Mouse (Mus musculus) left cerebral cortex, adult 2 months (tissue): ENCODE data around the gene Zfhx3. TPM values are rescaled to one million over a fixed set of nuclear protein-coding genes. Genes with fewer than 3 reads are reported as not detected.

Source experiments
- DNase-seq, 2 experiments: peaks; one replicate each; pipeline ENCODE4 v3.0.0; 2021 to 2022; ENCODE audit warnings: low spot score in 2 of 2, mixed read lengths in 1 of 2; ENCODE audit errors: extremely low spot score in 1 of 2
- H3K27ac ChIP-seq: fragments of 200-600 bp; 2 replicates; pipeline ENCODE4 v1.8.1; 2022
- H3K4me3 ChIP-seq: fragments of 200-600 bp; 2 replicates; pipeline ENCODE4 v1.8.1; 2022
- CTCF ChIP-seq: fragments of 200-600 bp; IDR thresholded peaks from 2 replicates; pipeline ENCODE4 v1.8.1; 2022; ENCODE audit warnings: antibody characterized with exemption, mild to moderate bottlenecking, moderate library complexity
- intact Hi-C: fragments of 180-260 bp; cut with DNase I; formaldehyde crosslinking; loops from one replicate; pipeline ENCODE4 v1.15.1; 2025
- microRNA-seq, 2 experiments: library from miRNA; unstranded; fragments of <30 nt; microRNA quantifications; one replicate each; pipeline ENCODE4 v1.2.0; 2021
- total RNA-seq, 2 experiments: library from RNA; stranded (reverse); gene quantifications; 2 replicates each; pipeline ENCODE4 v1.2.3; 2021

The Zfhx3 gene
- total RNA-seq, 2 experiments from 2014 or later, result 5.0 to 5.1 TPM

GRCm38 (mm10) chr8:108993718-108994117, 1051.3 kb downstream of the Zfhx3 start:
- Histone ChIP-seq H3K27ac (no peak overlapping the region), H3K4me3 (no peak overlapping the region)
- no peak for DNase-seq
- intact Hi-C loops, result no loop called here
- TF ChIP-seq CTCF, result no peak

GRCm38 (mm10) chr8:108994187-108994586, 1051.7 kb downstream of the Zfhx3 start:
- TF ChIP-seq CTCF, result no peak

GRCm38 (mm10) chr8:108994880-108995279, 1052.4 kb downstream of the Zfhx3 start:
- Histone ChIP-seq H3K27ac (no peak overlapping the region), H3K4me3 (no peak overlapping the region)
- no peak for DNase-seq
- intact Hi-C loops, result no loop called here
- TF ChIP-seq CTCF, result no peak

More at GRCm38 (mm10) chr8:108994187-108994586, 1051.7 kb downstream of the Zfhx3 start:
- intact Hi-C loops, result no loop called here
- Histone ChIP-seq H3K4me3 (no peak overlapping the region), H3K27ac (no peak overlapping the region)
- DNase-seq, result no peak

- no peak for TF ChIP-seq CTCF
- intact Hi-C loops, result no loop called here
- Histone ChIP-seq H3K27ac (no peak overlapping the region), H3K4me3 (no peak overlapping the region)
- DNase-seq, result no peak
These were observed 1054.9 kb downstream of the Zfhx3 start for GRCm38 (mm10) chr8:108997334-108997733.

GRCm38 (mm10) chr8:108999297-109000249, 1057.1 kb downstream of the Zfhx3 start:
- intact Hi-C loops, result no loop called here
- no peak for DNase-seq
- no peak overlapping the region for H3K4me3 ChIP-seq
- no peak overlapping the region for H3K27ac ChIP-seq
- no peak for TF ChIP-seq CTCF

GRCm38 (mm10) chr8:109001031-109001430, 1058.6 kb downstream of the Zfhx3 start:
- TF ChIP-seq CTCF, result no peak
- no peak for DNase-seq
- Histone ChIP-seq H3K27ac (no peak overlapping the region), H3K4me3 (no peak overlapping the region)
- intact Hi-C loops, result no loop called here

- no peak for DNase-seq
- H3K4me3 ChIP-seq, result no peak overlapping the region
- intact Hi-C loops, result no loop called here
- TF ChIP-seq CTCF, result no peak
- no peak overlapping the region for H3K27ac ChIP-seq
These were observed 1059.5 kb downstream of the Zfhx3 start for GRCm38 (mm10) chr8:109001923-109002322.

- Histone ChIP-seq H3K4me3 (no peak overlapping the region), H3K27ac (no peak overlapping the region)
- intact Hi-C loops, result no loop called here
- TF ChIP-seq CTCF, result no peak
- no peak for DNase-seq
These were observed 1064.5 kb downstream of the Zfhx3 start for GRCm38 (mm10) chr8:109006986-109007385.

Small RNA genes within 50 kb of the gene (microRNA-seq; reads per million reads assigned to microRNA genes)
- gene Mir3108, result 0 reads per million in 2 experiments
